Mouse (Mus musculus): ENCODE measurements around the gene Dcaf1. TPM values are rescaled to one million over a fixed set of nuclear protein-coding genes. Genes with fewer than 3 reads are reported as not detected.

The Dcaf1 gene
- polyA plus RNA-seq, 1 experiment from 2014 or later = 33.6 TPM

DNA sequence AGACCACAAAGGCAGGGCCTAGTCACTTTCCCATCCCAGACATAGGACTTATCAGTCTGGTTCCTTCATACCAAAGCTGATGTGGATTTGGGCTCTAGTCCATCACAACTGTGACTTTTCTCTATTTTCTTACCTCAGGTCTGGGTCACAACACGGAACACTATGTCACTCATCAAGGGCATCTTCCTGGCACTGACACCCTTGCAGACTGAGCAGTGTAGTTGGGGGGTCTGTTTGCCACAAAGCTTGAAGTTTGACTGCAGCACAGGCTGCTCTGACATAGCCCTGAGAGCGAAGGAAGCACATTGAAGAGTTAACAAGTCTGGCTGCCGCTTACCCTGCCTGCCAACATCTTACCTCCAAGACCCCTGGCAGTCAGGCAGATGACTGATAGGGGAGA lies 61.4 kb downstream of the Dcaf1 start:
- DNase-seq (ENCODE audit: low spot score) = no peak
- peaks cover 26% of the 10 kb centered on the region for H3K4me1 ChIP-seq (ENCODE audit: control insufficient read depth, insufficient read depth, low read length)

DNA sequence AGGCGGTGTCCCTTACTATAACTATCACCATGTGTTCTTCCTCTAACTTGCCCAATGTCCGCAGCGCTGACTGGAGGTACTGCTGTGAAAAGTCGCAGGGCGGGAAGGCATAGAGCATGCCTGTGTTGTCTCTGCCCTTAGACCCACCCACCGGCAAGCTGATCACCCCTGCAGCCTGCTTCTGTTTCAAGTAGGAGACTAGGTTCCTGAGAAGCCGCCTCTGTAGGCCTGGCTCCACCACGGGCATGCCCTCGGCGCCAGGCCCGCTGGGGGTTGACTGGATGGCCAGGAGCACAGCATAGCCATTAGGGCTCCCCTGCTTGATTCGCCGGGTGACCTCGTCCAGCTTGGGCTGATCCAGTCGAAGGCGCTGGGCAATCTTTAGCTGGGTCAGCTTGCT lies 62.6 kb downstream of the Dcaf1 start:
- H3K4me2 ChIP-seq (ENCODE audit: low read depth, severe bottlenecking) = peak overlapping the region; percentile 98
- H3K36me3 ChIP-seq (ENCODE audit: control insufficient read depth, insufficient read depth, low read length) = peaks cover 15% of the 10 kb centered on the region
- H3K27ac ChIP-seq (replicated peaks; ENCODE audit: low read depth, low read length) = no peak overlapping the region
- ATAC-seq (ENCODE audit: insufficient number of reproducible peaks, low FRiP score, low TSS enrichment, low read depth) (no peak), DNase-seq (ENCODE audit: low spot score) (peak; percentile 42)
- peak overlapping the region; percentile 97 for H3K4me3 ChIP-seq (ENCODE audit: low read depth, low read length)
- no peaks in the 10 kb centered on the region for H3K27me3 ChIP-seq (ENCODE audit: control insufficient read depth, insufficient read depth, low read length)
- H3K9ac ChIP-seq (ENCODE audit: low read length) = peak overlapping the region; percentile 99
- H3K4me1 ChIP-seq (ENCODE audit: control insufficient read depth, insufficient read depth, low read length) = peaks cover 26% of the 10 kb centered on the region
- WGBS = 33% methylated on average over 16 of the region's 16 CpGs
- no peaks in the 10 kb centered on the region for H3K9me3 ChIP-seq (ENCODE audit: control insufficient read depth, low read length)

More for the DNA sequence above, 61.4 kb downstream of the Dcaf1 start:
- peaks cover 12% of the 10 kb centered on the region for H3K36me3 ChIP-seq (ENCODE audit: control insufficient read depth, insufficient read depth, low read length)
- H3K27ac ChIP-seq (replicated peaks; ENCODE audit: low read depth, low read length) = no peak overlapping the region
- ATAC-seq (ENCODE audit: insufficient number of reproducible peaks, low FRiP score, low TSS enrichment, low read depth) = no peak
- H3K9ac ChIP-seq (ENCODE audit: low read length) = no peak overlapping the region
- no peaks in the 10 kb centered on the region for H3K9me3 ChIP-seq (ENCODE audit: control insufficient read depth, low read length)
- 83% methylated on average over 3 of the region's 3 CpGs for WGBS
- H3K4me3 ChIP-seq (ENCODE audit: low read depth, low read length) = peak overlapping the region; percentile 10; the same call in 1 of the 2 replicates
- H3K4me2 ChIP-seq (ENCODE audit: low read depth, severe bottlenecking) = peak overlapping the region; percentile 34; the same call in 1 of the 2 replicates
- H3K27me3 ChIP-seq (ENCODE audit: control insufficient read depth, insufficient read depth, low read length) = no peaks in the 10 kb centered on the region

GRCm38 (mm10) chr9:106884996-106885900 lies 63.6 kb downstream of the Dcaf1 start:
- no peaks in the 10 kb centered on the region for H3K9me3 ChIP-seq (ENCODE audit: control insufficient read depth, low read length)
- H3K27ac ChIP-seq (replicated peaks; ENCODE audit: low read depth, low read length) = no peak overlapping the region; the same call in 1 of the 2 replicates
- 19% methylated on average over 44 of the region's 44 CpGs for WGBS
- ATAC-seq (ENCODE audit: insufficient number of reproducible peaks, low FRiP score, low TSS enrichment, low read depth) (no peak), DNase-seq (ENCODE audit: low spot score) (peak; percentile 63)
- no peaks in the 10 kb centered on the region for H3K27me3 ChIP-seq (ENCODE audit: control insufficient read depth, insufficient read depth, low read length)
- H3K4me1 ChIP-seq (ENCODE audit: control insufficient read depth, insufficient read depth, low read length) = peaks cover 29% of the 10 kb centered on the region
- H3K36me3 ChIP-seq (ENCODE audit: control insufficient read depth, insufficient read depth, low read length) = peaks cover 21% of the 10 kb centered on the region
- H3K4me2 ChIP-seq (ENCODE audit: low read depth, severe bottlenecking) = peak overlapping the region; percentile 98
- peak overlapping the region; percentile 97 for H3K4me3 ChIP-seq (ENCODE audit: low read depth, low read length)
- peak overlapping the region; percentile 99 for H3K9ac ChIP-seq (ENCODE audit: low read length)

GRCm38 (mm10) chr9:106885901-106886731 lies 64.4 kb downstream of the Dcaf1 start:
- ATAC-seq (ENCODE audit: insufficient number of reproducible peaks, low FRiP score, low TSS enrichment, low read depth) (no peak), DNase-seq (ENCODE audit: low spot score) (peak; percentile 67)
- Histone ChIP-seq H3K27ac (replicated peaks; ENCODE audit: low read depth, low read length) (peak overlapping the region; percentile 83), H3K36me3 (ENCODE audit: control insufficient read depth, insufficient read depth, low read length) (peaks cover 20% of the 10 kb centered on the region), H3K4me3 (ENCODE audit: low read depth, low read length) (peak overlapping the region; percentile 97), H3K4me2 (ENCODE audit: low read depth, severe bottlenecking) (peak overlapping the region; percentile 98), H3K4me1 (ENCODE audit: control insufficient read depth, insufficient read depth, low read length) (peaks cover 37% of the 10 kb centered on the region), H3K27me3 (ENCODE audit: control insufficient read depth, insufficient read depth, low read length) (no peaks in the 10 kb centered on the region), H3K9me3 (ENCODE audit: control insufficient read depth, low read length) (no peaks in the 10 kb centered on the region), H3K9ac (ENCODE audit: low read length) (peak overlapping the region; percentile 99)
- WGBS = under 1% methylated on average over 85 of the region's 107 CpGs

DNA sequence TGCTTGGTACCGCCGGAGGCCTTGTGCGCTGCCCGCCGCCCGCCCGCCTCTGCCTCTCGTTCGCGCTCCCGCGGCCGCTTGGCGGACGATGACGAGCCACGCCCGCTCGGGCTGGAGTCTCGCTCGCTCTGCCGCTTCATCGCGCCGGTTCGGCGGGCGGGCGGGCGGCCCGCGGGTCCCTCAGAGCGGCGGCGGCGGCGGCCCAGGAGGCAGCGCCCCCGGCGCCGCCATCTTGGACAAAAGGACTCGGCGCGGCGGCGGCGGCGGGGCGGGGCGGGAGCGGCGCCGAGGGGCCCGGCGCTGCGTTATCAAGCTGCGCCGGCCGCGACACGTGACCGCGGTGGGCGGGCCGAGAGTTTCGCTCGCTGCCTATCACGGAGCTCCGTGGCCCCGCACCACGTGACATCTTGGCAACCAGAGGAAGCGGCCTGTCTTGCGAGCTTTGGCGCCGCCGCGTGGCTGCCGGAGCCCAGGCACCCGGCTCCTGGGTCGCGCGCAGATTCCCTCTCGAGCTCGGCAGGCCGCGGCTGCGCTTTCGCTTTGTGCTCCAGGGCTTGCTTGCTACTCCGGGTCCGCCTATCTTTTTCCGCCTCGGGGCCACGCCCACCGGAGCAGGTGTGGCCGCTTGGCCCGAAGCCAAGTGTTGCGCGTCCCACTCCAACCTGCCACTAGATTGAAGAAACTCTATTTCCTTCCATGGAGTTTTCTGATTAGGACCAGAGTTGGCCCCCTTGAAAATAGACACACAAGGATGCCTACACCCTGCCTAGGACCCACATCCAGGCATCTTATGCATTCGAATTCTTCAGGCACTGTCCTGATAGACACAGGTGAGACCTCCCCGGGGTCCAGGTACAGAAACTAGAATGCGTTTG lies 65.4 kb downstream of the Dcaf1 start, which contains the start of gene Rbm15b:
Gene Rbm15b, minus strand, starts transcription at position 601 of the 875 bp plus-strand sequence.
- WGBS = 3% methylated on average over 82 of the region's 101 CpGs
- H3K9ac ChIP-seq (ENCODE audit: low read length) = peak within 1 kb of the TSS; percentile 99
- DNase-seq (ENCODE audit: low spot score) (peak; percentile 98), ATAC-seq (ENCODE audit: insufficient number of reproducible peaks, low FRiP score, low TSS enrichment, low read depth) (peak; percentile 75)
- H3K27me3 ChIP-seq (ENCODE audit: control insufficient read depth, insufficient read depth, low read length) = no peaks in the 10 kb centered on the region
- H3K36me3 ChIP-seq (ENCODE audit: control insufficient read depth, insufficient read depth, low read length) = peaks cover 17% of the 10 kb centered on the region
- H3K27ac ChIP-seq (replicated peaks; ENCODE audit: low read depth, low read length) = peak within 1 kb of the TSS; percentile 83
- H3K9me3 ChIP-seq (ENCODE audit: control insufficient read depth, low read length) = no peaks in the 10 kb centered on the region
- H3K4me3 ChIP-seq (ENCODE audit: low read depth, low read length) = peak within 1 kb of the TSS; percentile 97
- H3K4me1 ChIP-seq (ENCODE audit: control insufficient read depth, insufficient read depth, low read length) = peaks cover 37% of the 10 kb centered on the region
- H3K4me2 ChIP-seq (ENCODE audit: low read depth, severe bottlenecking) = peak within 1 kb of the TSS; percentile 98

DNA sequence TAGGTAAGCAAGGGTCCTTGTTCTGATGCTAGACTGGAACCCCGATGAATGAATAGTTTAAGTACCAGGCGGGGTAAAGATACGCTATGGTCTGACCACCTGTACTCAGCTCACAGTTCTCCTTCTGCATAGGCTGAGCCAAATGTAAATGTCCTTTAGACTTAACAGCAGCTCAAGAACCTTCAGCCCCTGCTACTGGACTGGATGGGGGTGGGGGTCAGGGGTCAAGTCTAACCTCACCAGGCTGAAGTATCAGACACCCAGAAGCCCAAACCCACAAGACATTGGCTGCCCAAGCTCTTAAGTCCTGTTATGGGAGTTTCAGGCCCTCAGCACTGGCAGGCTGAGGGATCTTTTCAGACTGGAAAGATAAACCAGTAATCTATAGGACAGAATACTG lies 66.7 kb downstream of the Dcaf1 start:
- no peak overlapping the region for H3K9ac ChIP-seq (ENCODE audit: low read length)
- no peaks in the 10 kb centered on the region for H3K27me3 ChIP-seq (ENCODE audit: control insufficient read depth, insufficient read depth, low read length)
- no peak overlapping the region for H3K4me3 ChIP-seq (ENCODE audit: low read depth, low read length)
- peaks cover 16% of the 10 kb centered on the region; the same call in 1 of the 2 replicates for H3K36me3 ChIP-seq (ENCODE audit: control insufficient read depth, insufficient read depth, low read length)
- no peaks in the 10 kb centered on the region for H3K9me3 ChIP-seq (ENCODE audit: control insufficient read depth, low read length)
- WGBS = 98% methylated on average over 3 of the region's 3 CpGs
- H3K27ac ChIP-seq (replicated peaks; ENCODE audit: low read depth, low read length) = no peak overlapping the region
- DNase-seq (ENCODE audit: low spot score) = no peak
- H3K4me2 ChIP-seq (ENCODE audit: low read depth, severe bottlenecking) = no peak overlapping the region
- H3K4me1 ChIP-seq (ENCODE audit: control insufficient read depth, insufficient read depth, low read length) = peaks cover 31% of the 10 kb centered on the region
- ATAC-seq (ENCODE audit: insufficient number of reproducible peaks, low FRiP score, low TSS enrichment, low read depth) = no peak

DNA sequence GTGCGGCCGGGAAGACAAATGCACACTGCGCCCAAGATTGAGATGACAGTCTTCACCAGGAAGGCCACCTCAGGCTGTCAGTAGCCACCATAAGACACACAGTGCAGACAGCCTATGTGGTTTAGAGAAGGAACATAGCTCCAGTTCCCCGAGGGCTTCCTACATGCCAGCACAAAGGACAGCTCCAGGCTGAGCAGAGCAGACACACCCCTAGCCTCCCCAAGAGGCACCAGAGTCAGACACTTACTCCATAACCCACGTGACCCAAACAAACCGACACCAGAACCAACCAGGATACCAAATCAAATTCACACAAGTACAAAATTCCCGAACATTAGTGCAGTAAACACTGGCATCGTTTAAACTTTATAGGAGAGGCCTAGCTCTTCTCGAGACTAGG lies 67.6 kb downstream of the Dcaf1 start:
- ATAC-seq (ENCODE audit: insufficient number of reproducible peaks, low FRiP score, low TSS enrichment, low read depth) = no peak
- Histone ChIP-seq H3K27ac (replicated peaks; ENCODE audit: low read depth, low read length) (no peak overlapping the region), H3K36me3 (ENCODE audit: control insufficient read depth, insufficient read depth, low read length) (peaks cover 13% of the 10 kb centered on the region; the same call in 1 of the 2 replicates), H3K27me3 (ENCODE audit: control insufficient read depth, insufficient read depth, low read length) (no peaks in the 10 kb centered on the region), H3K4me3 (ENCODE audit: low read depth, low read length) (no peak overlapping the region), H3K4me1 (ENCODE audit: control insufficient read depth, insufficient read depth, low read length) (peaks cover 23% of the 10 kb centered on the region), H3K9me3 (ENCODE audit: control insufficient read depth, low read length) (no peaks in the 10 kb centered on the region), H3K4me2 (ENCODE audit: low read depth, severe bottlenecking) (no peak overlapping the region), H3K9ac (ENCODE audit: low read length) (no peak overlapping the region)
- WGBS = 84% methylated on average over 9 of the region's 9 CpGs
- no peak for DNase-seq (ENCODE audit: low spot score)

Measured in limb, embryonic 11.5 days (tissue).